Mouse (Mus musculus): ENCODE data around the gene Evi2. TPM values are rescaled to one million over a fixed set of nuclear protein-coding genes. Genes with fewer than 3 reads are reported as not detected.

Evi2 gene
- polyA plus RNA-seq, 1 experiment from 2014 or later: 0.86 TPM

- Histone ChIP-seq H3K36me3 (replicated peaks) (peaks cover 15% of the 10 kb centered on the region), H3K27me3 (ENCODE audit: poor library complexity, severe bottlenecking) (no peaks in the 10 kb centered on the region), H3K9me3 (no peaks in the 10 kb centered on the region), H3K4me1 (no peaks in the 10 kb centered on the region), H3K27ac (no peak overlapping the region), H3K4me3 (no peak overlapping the region)
- no peak for DNase-seq (ENCODE audit: extremely low spot score, low spot score)
- WGBS: 91% methylated on average over 1 of the region's 1 CpGs
These were observed 7.4 kb downstream of the Evi2 start for GRCm38 (mm10) chr11:79522944-79523343.

GRCm38 (mm10) chr11:79521930-79522329 is 8.5 kb downstream of the Evi2 start:
- Histone ChIP-seq H3K27ac (no peak overlapping the region), H3K4me1 (no peaks in the 10 kb centered on the region), H3K9me3 (no peaks in the 10 kb centered on the region), H3K27me3 (ENCODE audit: poor library complexity, severe bottlenecking) (no peaks in the 10 kb centered on the region), H3K36me3 (replicated peaks) (peaks cover 8% of the 10 kb centered on the region), H3K4me3 (no peak overlapping the region)
- no peak for DNase-seq (ENCODE audit: extremely low spot score, low spot score)

- no peaks in the 10 kb centered on the region for H3K9me3 ChIP-seq
- no peak for DNase-seq (ENCODE audit: extremely low spot score, low spot score)
- no peak overlapping the region for H3K27ac ChIP-seq
- no peaks in the 10 kb centered on the region for H3K27me3 ChIP-seq (ENCODE audit: poor library complexity, severe bottlenecking)
- H3K4me3 ChIP-seq: no peak overlapping the region
- H3K4me1 ChIP-seq: no peaks in the 10 kb centered on the region
- peaks cover 6% of the 10 kb centered on the region; the same call in 1 of the 2 replicates for H3K36me3 ChIP-seq (replicated peaks)
These were observed 9.6 kb downstream of the Evi2 start for GRCm38 (mm10) chr11:79520772-79521171.

GRCm38 (mm10) chr11:79519878-79520291 is 10.5 kb downstream of the Evi2 start:
- 88% methylated on average over 1 of the region's 1 CpGs for WGBS
- Histone ChIP-seq H3K27ac (no peak overlapping the region), H3K4me3 (no peak overlapping the region), H3K36me3 (replicated peaks) (peaks cover 8% of the 10 kb centered on the region), H3K4me1 (no peaks in the 10 kb centered on the region), H3K27me3 (ENCODE audit: poor library complexity, severe bottlenecking) (no peaks in the 10 kb centered on the region), H3K9me3 (no peaks in the 10 kb centered on the region)
- DNase-seq (ENCODE audit: extremely low spot score, low spot score): no peak

GRCm38 (mm10) chr11:79519299-79519698 is 11.1 kb downstream of the Evi2 start:
- H3K27ac ChIP-seq: no peak overlapping the region
- no peak for DNase-seq (ENCODE audit: extremely low spot score, low spot score)
- H3K27me3 ChIP-seq (ENCODE audit: poor library complexity, severe bottlenecking): no peaks in the 10 kb centered on the region
- H3K4me1 ChIP-seq: no peaks in the 10 kb centered on the region
- no peaks in the 10 kb centered on the region for H3K9me3 ChIP-seq
- 92% methylated on average over 6 of the region's 6 CpGs for WGBS
- H3K4me3 ChIP-seq: no peak overlapping the region
- peaks cover 8% of the 10 kb centered on the region for H3K36me3 ChIP-seq (replicated peaks)

- 96% methylated on average over 2 of the region's 2 CpGs for WGBS
- H3K36me3 ChIP-seq (replicated peaks): peaks cover 3% of the 10 kb centered on the region
- H3K9me3 ChIP-seq: no peaks in the 10 kb centered on the region
- H3K27me3 ChIP-seq (ENCODE audit: poor library complexity, severe bottlenecking): no peaks in the 10 kb centered on the region
- no peak for DNase-seq (ENCODE audit: extremely low spot score, low spot score)
- no peaks in the 10 kb centered on the region for H3K4me1 ChIP-seq
- H3K4me3 ChIP-seq: no peak overlapping the region
- no peak overlapping the region for H3K27ac ChIP-seq
These were observed 14.6 kb downstream of the Evi2 start for GRCm38 (mm10) chr11:79515798-79516197.

- H3K4me3 ChIP-seq: no peak overlapping the region
- peaks cover 3% of the 10 kb centered on the region for H3K36me3 ChIP-seq (replicated peaks)
- no peaks in the 10 kb centered on the region for H3K4me1 ChIP-seq
- 87% methylated on average over 6 of the region's 6 CpGs for WGBS
- no peaks in the 10 kb centered on the region for H3K9me3 ChIP-seq
- H3K27me3 ChIP-seq (ENCODE audit: poor library complexity, severe bottlenecking): no peaks in the 10 kb centered on the region
- no peak overlapping the region for H3K27ac ChIP-seq
- DNase-seq (ENCODE audit: extremely low spot score, low spot score): no peak
These were observed 15.1 kb downstream of the Evi2 start for GRCm38 (mm10) chr11:79515331-79515730.

- no peak for DNase-seq (ENCODE audit: extremely low spot score, low spot score)
- H3K4me1 ChIP-seq: no peaks in the 10 kb centered on the region
- no peak overlapping the region for H3K27ac ChIP-seq
- WGBS: 91% methylated on average over 3 of the region's 3 CpGs
- H3K27me3 ChIP-seq (ENCODE audit: poor library complexity, severe bottlenecking): no peaks in the 10 kb centered on the region
- H3K4me3 ChIP-seq: no peak overlapping the region
- H3K36me3 ChIP-seq (replicated peaks): peaks cover 3% of the 10 kb centered on the region
- no peaks in the 10 kb centered on the region for H3K9me3 ChIP-seq
These were observed 18.4 kb downstream of the Evi2 start for GRCm38 (mm10) chr11:79511970-79512369.

GRCm38 (mm10) chr11:79504506-79504905 is 25.9 kb downstream of the Evi2 start:
- Histone ChIP-seq H3K4me3 (no peak overlapping the region), H3K27ac (no peak overlapping the region), H3K4me1 (peaks cover 15% of the 10 kb centered on the region), H3K27me3 (ENCODE audit: poor library complexity, severe bottlenecking) (no peaks in the 10 kb centered on the region), H3K36me3 (replicated peaks) (no peaks in the 10 kb centered on the region), H3K9me3 (no peaks in the 10 kb centered on the region)
- WGBS: 88% methylated on average over 7 of the region's 7 CpGs
- DNase-seq (ENCODE audit: extremely low spot score, low spot score): no peak

GRCm38 (mm10) chr11:79503845-79504244 is 26.5 kb downstream of the Evi2 start, which contains the start of gene Omg:
Gene Omg, minus strand, starts transcription at chr11:79504084.
- DNase-seq (ENCODE audit: extremely low spot score, low spot score): no peak

GRCm38 (mm10) chr11:79502917-79503316 is 27.5 kb downstream of the Evi2 start:
- Histone ChIP-seq H3K27ac (no peak overlapping the region), H3K4me3 (no peak overlapping the region), H3K27me3 (ENCODE audit: poor library complexity, severe bottlenecking) (no peaks in the 10 kb centered on the region), H3K4me1 (peaks cover 15% of the 10 kb centered on the region), H3K9me3 (no peaks in the 10 kb centered on the region), H3K36me3 (replicated peaks) (no peaks in the 10 kb centered on the region)
- 50% methylated on average over 2 of the region's 2 CpGs for WGBS
- no peak for DNase-seq (ENCODE audit: extremely low spot score, low spot score)

More at GRCm38 (mm10) chr11:79503845-79504244, 26.5 kb downstream of the Evi2 start, which contains the start of gene Omg:
- H3K27ac ChIP-seq: no peak within 1 kb of the TSS
- peaks cover 15% of the 10 kb centered on the region for H3K4me1 ChIP-seq
- H3K4me3 ChIP-seq: no peak within 1 kb of the TSS
- H3K36me3 ChIP-seq (replicated peaks): no peaks in the 10 kb centered on the region
- H3K27me3 ChIP-seq (ENCODE audit: poor library complexity, severe bottlenecking): no peaks in the 10 kb centered on the region
- H3K9me3 ChIP-seq: no peaks in the 10 kb centered on the region
- WGBS: 46% methylated on average over 8 of the region's 8 CpGs

- Histone ChIP-seq H3K36me3 (replicated peaks) (peaks cover 26% of the 10 kb centered on the region), H3K4me3 (no peak overlapping the region), H3K27ac (no peak overlapping the region), H3K27me3 (ENCODE audit: poor library complexity, severe bottlenecking) (no peaks in the 10 kb centered on the region), H3K4me1 (peaks cover 14% of the 10 kb centered on the region), H3K9me3 (no peaks in the 10 kb centered on the region)
- no peak for DNase-seq (ENCODE audit: extremely low spot score, low spot score)
- 66% methylated on average over 10 of the region's 10 CpGs for WGBS
These were observed 35.2 kb downstream of the Evi2 start for GRCm38 (mm10) chr11:79494976-79495800.

- Histone ChIP-seq H3K4me1 (no peaks in the 10 kb centered on the region), H3K36me3 (replicated peaks) (peaks cover 60% of the 10 kb centered on the region), H3K27ac (no peak overlapping the region), H3K9me3 (no peaks in the 10 kb centered on the region), H3K4me3 (no peak overlapping the region), H3K27me3 (ENCODE audit: poor library complexity, severe bottlenecking) (no peaks in the 10 kb centered on the region)
- no peak for DNase-seq (ENCODE audit: extremely low spot score, low spot score)
These were observed 45.7 kb downstream of the Evi2 start for GRCm38 (mm10) chr11:79484721-79485120.

All from forebrain, embryonic 10.5 days (tissue).